Mouse (Mus musculus) adrenal gland, postnatal 14 days (tissue): ENCODE results near the gene Arpp19. TPM values are rescaled to one million over a fixed set of nuclear protein-coding genes. Genes with fewer than 3 reads are reported as not detected.
A peak's percentile ranks its signal among the peaks of the same experiment; 100 is the strongest.

ENCODE experiments used
- DNase-seq: peaks from one replicate; pipeline ENCODE4 v3.0.0; 2021; ENCODE audit warnings: mixed read lengths
- total RNA-seq: library from RNA; stranded (reverse); gene quantifications from 2 replicates; pipeline ENCODE4 v1.2.3, GENCODE M21; 2021

The Arpp19 gene
- total RNA-seq, 1 experiment from 2014 or later: 319 TPM

- DNase-seq: no peak
These were observed 909 bp downstream of the Arpp19 start for GRCm38 (mm10) chr9:75038357-75038688.

- no peak for DNase-seq
These were observed 3.2 kb downstream of the Arpp19 start for GRCm38 (mm10) chr9:75040566-75040965.

- DNase-seq: no peak
These were observed 4.6 kb downstream of the Arpp19 start for GRCm38 (mm10) chr9:75041840-75042525.

- no peak for DNase-seq
These were observed 5.8 kb downstream of the Arpp19 start for GRCm38 (mm10) chr9:75043191-75043590.

GRCm38 (mm10) chr9:75047079-75047478, 9.7 kb downstream of the Arpp19 start:
- no peak for DNase-seq

- peak; percentile 45 for DNase-seq
These were observed 11.7 kb downstream of the Arpp19 start for GRCm38 (mm10) chr9:75049100-75049499.

GRCm38 (mm10) chr9:75050003-75050402, 12.6 kb downstream of the Arpp19 start:
- DNase-seq: peak; percentile 71

- DNase-seq: no peak
These were observed 14.4 kb downstream of the Arpp19 start for GRCm38 (mm10) chr9:75051841-75052240.

- no peak for DNase-seq
These were observed 17.6 kb downstream of the Arpp19 start for GRCm38 (mm10) chr9:75055046-75055445.

- no peak for DNase-seq
These were observed 27.4 kb downstream of the Arpp19 start for GRCm38 (mm10) chr9:75064678-75065331.

GRCm38 (mm10) chr9:75070457-75071028, 33.1 kb downstream of the Arpp19 start, which contains the start of gene Myo5a:
Gene Myo5a (plus strand): TSS chr9:75071015.
- DNase-seq: no peak

- peak; percentile 89 for DNase-seq
These were observed 33.8 kb downstream of the Arpp19 start for GRCm38 (mm10) chr9:75071029-75071705.

GRCm38 (mm10) chr9:75071706-75072192, 34.3 kb downstream of the Arpp19 start:
- peak; percentile 55 for DNase-seq

- DNase-seq: no peak
These were observed 34.9 kb downstream of the Arpp19 start for GRCm38 (mm10) chr9:75072361-75072760.

GRCm38 (mm10) chr9:75077191-75077590, 39.8 kb downstream of the Arpp19 start:
- DNase-seq: no peak

- no peak for DNase-seq
These were observed 47.9 kb downstream of the Arpp19 start for GRCm38 (mm10) chr9:75085242-75085824.

- no peak for DNase-seq
These were observed 50.4 kb downstream of the Arpp19 start for GRCm38 (mm10) chr9:75087823-75088222.

- no peak for DNase-seq
These were observed 51.9 kb downstream of the Arpp19 start for GRCm38 (mm10) chr9:75089285-75089684.

GRCm38 (mm10) chr9:75092134-75092533, 54.7 kb downstream of the Arpp19 start:
- DNase-seq: no peak

- DNase-seq: no peak
These were observed 57.3 kb downstream of the Arpp19 start for GRCm38 (mm10) chr9:75094762-75095161.

- DNase-seq: no peak
These were observed 61.5 kb downstream of the Arpp19 start for GRCm38 (mm10) chr9:75098937-75099336.

- no peak for DNase-seq
These were observed 62.9 kb downstream of the Arpp19 start for GRCm38 (mm10) chr9:75100157-75100781.
